Mouse (Mus musculus): ENCODE data around the gene Tcf7l1.

DNA sequence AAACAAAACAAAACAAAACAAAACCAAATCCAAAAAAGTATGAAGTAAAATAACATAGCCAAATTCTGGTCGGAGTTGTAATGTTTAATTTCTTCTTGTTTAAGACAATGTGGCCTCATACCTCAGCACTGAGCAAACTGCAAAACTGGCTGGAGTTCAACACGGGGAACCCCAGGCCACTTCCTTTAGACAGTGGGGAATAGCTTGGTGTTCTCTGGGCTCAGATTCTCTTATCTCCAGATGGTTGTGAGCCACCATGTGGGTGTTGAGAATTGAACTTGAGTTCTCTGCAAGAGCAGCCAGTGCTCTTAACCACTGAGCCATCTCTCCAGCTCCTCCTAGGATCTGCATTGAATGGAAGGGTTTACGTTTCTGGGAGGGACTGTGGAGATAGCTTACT is 42.8 kb upstream of the Tcf7l1 start:
- no peak for TF ChIP-seq CTCF (IDR thresholded peaks at IDR 0.05; ENCODE audit: low read depth)
- TF ChIP-seq EP300 (IDR thresholded peaks at IDR 0.05; ENCODE audit: low read depth), result no peak
